Mouse (Mus musculus) neural tube, embryonic 15.5 days (tissue): ENCODE measurements around the gene Ndrg2. TPM values are rescaled to one million over a fixed set of nuclear protein-coding genes. Genes with fewer than 3 reads are reported as not detected.

Experiments used
- ATAC-seq: fragments of 200-750 bp; cut with Nextera tagmentation; 2 replicates; pipeline ENCODE4 v1.8.0; 2017; ENCODE audit warnings: mild to moderate bottlenecking, moderate TSS enrichment, moderate library complexity; ENCODE audit not compliant: low FRiP score
- H3K27ac ChIP-seq: fragments of 300-500 bp; sonication (generic); replicated peaks from 2 replicates; pipeline ENCODE4 v1.5.1; 2015; ENCODE audit warnings: mild to moderate bottlenecking, inconsistent platforms
- H3K27me3 ChIP-seq: fragments of 300-500 bp; sonication (generic); replicated peaks from 2 replicates; pipeline ENCODE4 v1.6.1; 2015; ENCODE audit warnings: inconsistent platforms
- H3K36me3 ChIP-seq: fragments of 300-500 bp; sonication (generic); 2 replicates; pipeline ENCODE4 v1.6.1; 2015; ENCODE audit warnings: inconsistent platforms
- H3K4me1 ChIP-seq: fragments of 300-500 bp; sonication (generic); 2 replicates; pipeline ENCODE4 v1.6.1; 2015; ENCODE audit warnings: inconsistent platforms
- H3K4me2 ChIP-seq: fragments of 300-500 bp; sonication (generic); 2 replicates; pipeline ENCODE4 v1.6.1; 2015; ENCODE audit warnings: inconsistent platforms, mild to moderate bottlenecking, moderate library complexity
- H3K4me3 ChIP-seq: fragments of 300-500 bp; sonication (generic); replicated peaks from 2 replicates; pipeline ENCODE4 v1.5.1; 2015; ENCODE audit warnings: mild to moderate bottlenecking, inconsistent platforms
- H3K9ac ChIP-seq: fragments of 300-500 bp; sonication (generic); replicated peaks from 2 replicates; pipeline ENCODE4 v1.6.1; 2015; ENCODE audit warnings: mild to moderate bottlenecking, inconsistent platforms
- H3K9me3 ChIP-seq: fragments of 300-500 bp; sonication (generic); replicated peaks from 2 replicates; pipeline ENCODE4 v1.6.1; 2016; ENCODE audit warnings: inconsistent platforms
- WGBS: fragments of 180-500 bp; shearing (Covaris S2); methylation state at CpG from one replicate; pipeline ENCODE4 v1.1.7; 2015; ENCODE audit warnings: mixed read lengths; 5-methylcytosine and 5-hydroxymethylcytosine counted together
- polyA plus RNA-seq: library from polyadenylated mRNA; unstranded; fragments of >200 nt; fragmentation: Nextera tagmentation; extraction: Ambion mirVana; gene quantifications from 2 replicates; pipeline ENCODE4 v1.2.1, GENCODE M21; 2015

The Ndrg2 gene
- polyA plus RNA-seq, 1 experiment from 2014 or later: 281 TPM

DNA sequence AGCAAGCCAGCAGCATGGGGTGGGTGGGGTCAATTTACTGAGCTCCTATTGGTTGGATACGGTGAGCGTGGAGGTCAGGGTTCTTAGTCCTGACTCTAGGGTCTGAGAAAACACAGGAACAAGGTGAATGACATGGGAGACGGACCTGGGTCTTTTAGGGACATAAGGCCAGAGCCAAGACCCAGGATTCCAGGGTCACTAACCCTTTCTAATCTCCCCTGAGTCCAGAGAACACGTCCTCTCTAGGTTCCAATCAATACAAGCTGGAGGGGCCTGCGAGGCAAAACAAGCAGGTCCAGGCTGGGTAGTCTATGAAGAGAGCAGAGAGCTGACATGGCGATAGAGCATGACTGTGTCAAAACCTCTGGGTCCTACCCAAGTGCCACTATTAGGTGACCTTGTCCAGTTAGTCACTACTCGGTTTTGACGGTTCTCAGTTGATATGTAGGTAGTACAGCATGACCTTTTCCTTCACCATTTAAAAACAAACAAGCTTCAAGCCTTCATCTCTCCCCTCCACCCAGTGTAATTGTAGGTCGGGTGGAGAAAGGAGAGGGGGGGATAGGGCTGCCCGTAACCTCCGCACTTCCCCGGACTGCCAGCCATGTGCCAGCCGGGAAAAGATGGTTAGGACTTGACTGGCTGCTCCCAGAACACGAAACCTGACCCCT is 1.4 kb downstream of the Ndrg2 start:
- peak; percentile 22 for ATAC-seq

DNA sequence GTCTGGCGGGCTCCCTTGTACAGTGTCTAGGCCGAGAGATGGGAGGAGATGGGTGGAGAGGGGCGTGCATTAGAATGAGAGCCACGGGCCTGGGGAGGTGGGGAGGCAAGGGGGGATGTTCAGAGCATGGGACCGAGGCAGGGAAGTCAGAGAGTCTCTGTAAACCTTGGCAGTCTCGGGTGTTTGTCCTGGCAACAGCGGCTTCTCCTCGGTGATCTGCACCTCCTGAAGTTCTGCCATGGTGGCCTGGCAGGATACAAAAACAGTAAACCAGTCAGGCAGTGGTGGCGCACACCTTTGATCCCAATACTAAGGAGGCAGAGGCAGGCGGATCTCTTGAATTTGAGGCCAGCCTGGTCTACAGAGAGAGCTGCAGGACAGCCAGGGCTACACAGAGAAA is 2.7 kb downstream of the Ndrg2 start:
- Histone ChIP-seq H3K4me2 (peak overlapping the region; percentile 98), H3K4me3 (peak overlapping the region; percentile 66), H3K27ac (no peak overlapping the region), H3K4me1 (peaks cover 33% of the 10 kb centered on the region), H3K9ac (no peak overlapping the region), H3K36me3 (peaks cover 22% of the 10 kb centered on the region), H3K9me3 (no peaks in the 10 kb centered on the region), H3K27me3 (no peaks in the 10 kb centered on the region)
- WGBS: 79% methylated on average over 10 of the region's 10 CpGs
- no peak for ATAC-seq

More for the DNA sequence above, 1.4 kb downstream of the Ndrg2 start:
- H3K36me3 ChIP-seq: peaks cover 17% of the 10 kb centered on the region
- no peaks in the 10 kb centered on the region for H3K27me3 ChIP-seq
- 7% methylated on average over 14 of the region's 14 CpGs for WGBS
- H3K4me3 ChIP-seq: peak overlapping the region; percentile 66
- peak overlapping the region; percentile 86 for H3K27ac ChIP-seq
- H3K4me1 ChIP-seq: peaks cover 33% of the 10 kb centered on the region
- H3K4me2 ChIP-seq: peak overlapping the region; percentile 98
- no peaks in the 10 kb centered on the region for H3K9me3 ChIP-seq
- H3K9ac ChIP-seq: peak overlapping the region; percentile 59

GRCm38 (mm10) chr14:51906102-51906501 is 7.9 kb downstream of the Ndrg2 start:
- Histone ChIP-seq H3K27ac (no peak overlapping the region), H3K4me2 (no peak overlapping the region), H3K9ac (no peak overlapping the region), H3K9me3 (no peaks in the 10 kb centered on the region), H3K4me1 (0 out of 2 replicates have a peak, but pooled peaks cover 4% of the 10 kb centered on the region), H3K4me3 (no peak overlapping the region), H3K27me3 (no peaks in the 10 kb centered on the region), H3K36me3 (peaks cover 32% of the 10 kb centered on the region)
- WGBS: 94% methylated on average over 11 of the region's 11 CpGs
- ATAC-seq: no peak

DNA sequence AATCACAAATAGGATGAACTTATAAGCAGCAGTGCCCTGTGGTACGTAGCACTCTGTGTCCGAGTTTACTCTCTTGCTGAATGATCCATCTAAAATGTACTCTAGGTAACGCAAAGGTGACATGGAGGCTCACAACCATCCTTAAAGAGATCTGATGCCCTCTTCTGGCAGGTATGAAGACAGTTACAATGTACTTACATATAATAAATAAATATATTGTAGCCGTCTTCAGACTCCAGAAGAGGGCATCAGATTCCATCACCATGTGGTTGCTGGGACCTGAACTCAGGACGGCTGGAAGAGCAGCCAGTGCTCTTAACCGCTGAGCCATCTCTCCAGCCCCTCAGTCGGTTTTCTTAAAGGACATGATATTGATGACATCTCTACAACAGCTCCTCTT is 9.3 kb downstream of the Ndrg2 start:
- WGBS: 73% methylated on average over 7 of the region's 7 CpGs
- Histone ChIP-seq H3K9me3 (no peaks in the 10 kb centered on the region), H3K9ac (no peak overlapping the region), H3K36me3 (peaks cover 32% of the 10 kb centered on the region), H3K4me3 (no peak overlapping the region), H3K4me1 (no peaks in the 10 kb centered on the region), H3K27ac (no peak overlapping the region), H3K4me2 (no peak overlapping the region), H3K27me3 (no peaks in the 10 kb centered on the region)
- ATAC-seq: no peak

- peak; percentile 13; the same call in 1 of the 2 replicates for ATAC-seq
- Histone ChIP-seq H3K9me3 (no peaks in the 10 kb centered on the region), H3K36me3 (peaks cover 27% of the 10 kb centered on the region), H3K27ac (no peak overlapping the region), H3K4me2 (no peak overlapping the region), H3K27me3 (no peaks in the 10 kb centered on the region), H3K9ac (no peak overlapping the region), H3K4me1 (no peaks in the 10 kb centered on the region), H3K4me3 (no peak overlapping the region)
- 91% methylated on average over 9 of the region's 9 CpGs for WGBS
Measured at GRCm38 (mm10) chr14:51903782-51904181, 10.2 kb downstream of the Ndrg2 start.

GRCm38 (mm10) chr14:51902806-51903710 is 10.9 kb downstream of the Ndrg2 start:
- Histone ChIP-seq H3K4me3 (no peak overlapping the region), H3K4me2 (no peak overlapping the region), H3K27ac (no peak overlapping the region), H3K4me1 (no peaks in the 10 kb centered on the region), H3K9me3 (no peaks in the 10 kb centered on the region), H3K36me3 (peaks cover 19% of the 10 kb centered on the region), H3K9ac (no peak overlapping the region), H3K27me3 (no peaks in the 10 kb centered on the region)
- WGBS: 61% methylated on average over 9 of the region's 9 CpGs
- peak; percentile 85 for ATAC-seq

- H3K9me3 ChIP-seq: no peaks in the 10 kb centered on the region
- H3K9ac ChIP-seq: no peak overlapping the region
- H3K4me1 ChIP-seq: no peaks in the 10 kb centered on the region
- H3K27ac ChIP-seq: no peak overlapping the region
- no peaks in the 10 kb centered on the region for H3K27me3 ChIP-seq
- ATAC-seq: no peak
- H3K4me3 ChIP-seq: no peak overlapping the region
- WGBS: 95% methylated on average over 1 of the region's 1 CpGs
- H3K4me2 ChIP-seq: no peak overlapping the region
- H3K36me3 ChIP-seq: peaks cover 18% of the 10 kb centered on the region
Measured at GRCm38 (mm10) chr14:51899351-51899750, 14.6 kb downstream of the Ndrg2 start.

DNA sequence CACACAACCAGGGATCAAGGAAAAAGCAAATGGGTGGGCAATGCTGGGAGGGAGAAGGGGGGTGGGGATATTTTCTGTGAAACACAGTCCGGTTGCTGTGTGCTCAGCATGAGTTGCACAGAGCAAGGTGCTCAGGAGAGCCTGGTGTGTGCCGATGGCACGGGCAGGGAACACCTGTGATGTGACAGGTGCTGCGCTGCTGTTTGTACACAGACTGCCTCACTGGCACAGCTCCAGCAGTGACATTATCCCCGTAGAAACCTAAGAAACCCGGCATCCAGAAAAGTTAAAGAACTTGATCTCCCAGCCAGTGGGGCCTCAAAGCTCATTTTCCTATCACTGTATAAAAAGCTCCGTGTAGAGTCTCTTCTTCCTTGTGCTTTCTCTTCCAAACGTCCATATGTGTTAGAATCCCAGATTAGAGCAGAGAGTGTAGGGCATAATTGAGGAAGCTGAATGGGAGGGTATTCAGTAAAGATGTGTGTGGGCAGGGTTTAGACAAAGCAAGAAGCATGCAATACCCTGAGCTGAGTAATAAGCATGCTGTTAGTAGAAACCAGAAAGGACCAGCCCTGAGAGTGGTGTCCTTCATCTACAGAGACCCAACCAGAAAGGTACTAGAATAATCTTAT is 17.3 kb downstream of the Ndrg2 start:
- Histone ChIP-seq H3K9me3 (no peaks in the 10 kb centered on the region), H3K27me3 (no peaks in the 10 kb centered on the region), H3K9ac (no peak overlapping the region), H3K4me2 (no peak overlapping the region), H3K27ac (no peak overlapping the region), H3K4me3 (no peak overlapping the region), H3K36me3 (peaks cover 38% of the 10 kb centered on the region), H3K4me1 (no peaks in the 10 kb centered on the region)
- WGBS: 86% methylated on average over 8 of the region's 8 CpGs
- ATAC-seq: no peak

DNA sequence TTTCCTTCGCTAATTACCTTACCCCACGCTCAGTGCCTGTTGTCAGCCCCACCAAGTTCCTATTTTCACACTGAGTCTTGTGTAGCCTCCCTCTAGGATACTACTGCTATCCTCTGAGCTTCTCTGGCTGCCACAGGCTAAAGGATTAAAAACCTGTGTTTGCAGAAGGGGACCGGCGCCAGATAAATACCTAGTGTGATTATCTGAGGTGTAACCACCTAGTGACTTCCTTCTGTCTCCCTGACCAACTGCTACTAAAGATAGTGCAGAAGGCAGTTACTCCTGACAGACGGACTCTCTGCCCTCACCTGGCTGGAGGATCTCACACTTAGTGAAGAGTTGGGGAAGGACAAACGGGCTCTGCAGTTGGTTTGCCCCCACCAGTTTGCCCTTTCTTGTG is 17.9 kb downstream of the Ndrg2 start:
- no peaks in the 10 kb centered on the region for H3K4me1 ChIP-seq
- no peaks in the 10 kb centered on the region for H3K27me3 ChIP-seq
- H3K9me3 ChIP-seq: no peaks in the 10 kb centered on the region
- H3K36me3 ChIP-seq: peaks cover 44% of the 10 kb centered on the region
- H3K9ac ChIP-seq: no peak overlapping the region
- WGBS: 89% methylated on average over 6 of the region's 6 CpGs
- H3K27ac ChIP-seq: no peak overlapping the region
- ATAC-seq: no peak
- H3K4me2 ChIP-seq: no peak overlapping the region
- H3K4me3 ChIP-seq: no peak overlapping the region

DNA sequence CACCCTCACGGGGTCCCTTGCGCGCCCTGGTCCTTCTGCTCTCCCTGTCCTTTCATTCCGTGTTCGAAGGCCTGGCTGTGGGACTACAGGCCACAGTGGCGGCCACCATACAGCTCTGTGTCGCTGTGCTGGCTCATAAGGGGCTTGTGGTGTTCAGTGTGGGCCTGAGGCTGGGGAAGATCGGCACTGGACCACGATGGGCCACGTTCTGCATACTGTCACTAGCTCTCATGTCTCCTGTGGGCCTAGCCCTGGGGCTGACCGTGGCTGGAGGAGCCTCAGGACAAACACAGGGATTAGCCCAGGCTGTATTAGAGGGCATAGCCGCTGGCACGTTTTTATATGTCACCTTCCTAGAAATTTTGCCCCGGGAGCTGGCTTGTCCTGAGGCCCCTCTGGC is 18.9 kb downstream of the Ndrg2 start:
- H3K27me3 ChIP-seq: no peaks in the 10 kb centered on the region
- no peak overlapping the region for H3K4me2 ChIP-seq
- no peak overlapping the region for H3K9ac ChIP-seq
- no peak overlapping the region for H3K4me3 ChIP-seq
- ATAC-seq: no peak
- no peaks in the 10 kb centered on the region for H3K9me3 ChIP-seq
- WGBS: 87% methylated on average over 14 of the region's 14 CpGs
- H3K27ac ChIP-seq: no peak overlapping the region
- peaks cover 53% of the 10 kb centered on the region for H3K36me3 ChIP-seq
- no peaks in the 10 kb centered on the region for H3K4me1 ChIP-seq

DNA sequence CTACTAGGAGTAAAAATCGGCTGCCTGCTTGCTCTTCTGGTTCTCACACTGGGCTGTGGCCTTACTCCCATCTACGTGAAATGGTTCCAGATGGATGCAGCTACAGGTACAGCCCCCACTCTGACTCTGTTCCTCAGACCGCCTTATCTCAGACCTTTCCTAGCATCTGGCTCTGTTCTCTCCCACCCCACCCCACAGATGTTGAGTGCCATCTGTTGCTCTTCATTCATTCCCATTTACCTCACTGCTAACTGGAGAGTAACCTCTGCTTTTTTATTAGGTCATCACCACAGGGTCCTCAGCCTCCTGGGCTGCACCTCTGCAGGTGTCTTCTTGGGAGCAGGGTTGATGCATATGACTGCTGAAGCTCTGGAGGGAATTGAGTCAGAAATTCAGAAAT is 20.1 kb downstream of the Ndrg2 start:
- Histone ChIP-seq H3K9ac (no peak overlapping the region), H3K27ac (no peak overlapping the region), H3K9me3 (no peaks in the 10 kb centered on the region), H3K27me3 (no peaks in the 10 kb centered on the region), H3K4me2 (no peak overlapping the region), H3K4me3 (no peak overlapping the region), H3K36me3 (peaks cover 65% of the 10 kb centered on the region), H3K4me1 (no peaks in the 10 kb centered on the region)
- 70% methylated on average over 3 of the region's 3 CpGs for WGBS
- ATAC-seq: 0 out of 2 replicates have a peak, but pooled peaks have one; percentile 40
